Mouse (Mus musculus): ENCODE data around the gene Gm3880.
"Not testable (repeated sequence)": the region's sequence is repeated elsewhere in the genome, so short reads cannot be mapped to it uniquely, and the experiment has no call there.

Gene Gm3880

GRCm38 (mm10) chrX:102686872-102687271 lies at the start of gene Gm3880:
TSS of gene Gm3880 (minus strand) at chrX:102686972.
- DNase-seq (ENCODE audit: low spot score), result not testable (repeated sequence)

DNA sequence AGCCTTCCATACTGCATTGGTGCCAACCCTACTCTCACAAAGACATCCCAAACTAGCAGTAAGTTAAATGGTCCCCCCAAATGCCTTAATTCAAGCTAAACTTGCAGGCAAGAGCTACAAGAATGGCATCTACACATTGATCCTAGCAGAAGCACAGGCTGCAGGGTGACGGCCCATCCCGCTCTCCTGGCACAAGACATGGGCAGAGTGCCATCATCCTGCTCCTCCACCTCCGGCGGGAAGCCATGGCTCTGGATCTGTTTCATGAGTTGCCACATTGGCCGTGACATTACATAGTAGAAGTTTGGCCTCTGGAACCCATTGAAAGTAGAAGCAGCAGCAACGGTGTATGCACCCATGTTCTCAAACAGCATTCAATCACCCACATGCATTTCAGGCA lies 37.5 kb upstream of the Gm3880 start:
- DNase-seq (ENCODE audit: low spot score), result not testable (repeated sequence)

DNA sequence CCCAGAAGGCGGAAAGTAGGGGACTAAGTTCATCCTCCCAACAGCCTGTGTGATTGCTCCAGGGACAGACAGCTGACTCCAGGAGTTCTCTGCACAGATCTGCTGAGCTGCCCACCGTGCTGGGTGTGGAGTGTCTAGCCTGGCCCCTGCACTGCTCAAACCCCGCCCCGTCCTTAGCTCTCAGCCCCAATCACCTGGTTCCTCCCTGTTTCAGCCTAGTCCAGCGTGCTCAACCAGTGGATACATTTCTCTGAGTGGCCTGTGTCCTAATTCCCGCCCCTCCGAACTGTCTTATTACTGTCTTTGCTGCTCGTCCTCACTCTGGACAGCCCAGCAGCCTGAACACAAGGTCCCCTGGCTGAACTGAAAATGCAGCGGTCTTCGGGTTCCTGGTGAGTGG lies 20.8 kb upstream of the Gm3880 start, which contains the start of the genes Gm9112 and Dmrtc1b:
Gene Gm9112 (minus strand): TSS at position 101 of the 400 bp plus-strand sequence.
Gene Dmrtc1b (plus strand): TSS at position 331 of the 400 bp plus-strand sequence.
- not testable (repeated sequence) for DNase-seq (ENCODE audit: low spot score)

GRCm38 (mm10) chrX:102700636-102701035 lies 13.9 kb upstream of the Gm3880 start:
- not testable (repeated sequence) for DNase-seq (ENCODE audit: low spot score)

- DNase-seq (ENCODE audit: low spot score), result not testable (repeated sequence)
Observed at GRCm38 (mm10) chrX:102689252-102689651, 2.5 kb upstream of the Gm3880 start.

- DNase-seq (ENCODE audit: low spot score), result not testable (repeated sequence)
Observed at GRCm38 (mm10) chrX:102684706-102685105, 2.1 kb downstream of the Gm3880 start.

GRCm38 (mm10) chrX:102666641-102667040 lies 20.1 kb downstream of the Gm3880 start:
- DNase-seq (ENCODE audit: low spot score), result no peak

DNA sequence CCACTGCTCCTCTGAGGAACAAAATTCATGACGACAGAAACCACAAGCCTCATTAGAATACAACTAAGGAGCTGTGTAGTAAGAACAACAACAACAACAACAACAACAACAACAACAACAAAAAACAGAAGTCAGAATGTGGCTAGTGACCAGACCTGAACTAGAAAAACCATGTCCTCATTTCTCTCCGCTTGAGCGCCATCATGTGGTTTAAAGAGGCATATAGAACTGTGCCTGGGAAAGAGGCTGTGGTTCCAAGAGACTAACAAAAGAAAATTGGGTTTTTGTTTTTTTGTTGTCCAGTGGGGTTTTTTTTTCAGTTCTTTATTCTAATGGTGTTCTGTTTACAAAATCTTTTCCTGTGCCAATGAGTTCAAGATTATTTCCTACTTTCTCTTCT lies 26.1 kb downstream of the Gm3880 start:
- no peak for DNase-seq (ENCODE audit: low spot score)

DNA sequence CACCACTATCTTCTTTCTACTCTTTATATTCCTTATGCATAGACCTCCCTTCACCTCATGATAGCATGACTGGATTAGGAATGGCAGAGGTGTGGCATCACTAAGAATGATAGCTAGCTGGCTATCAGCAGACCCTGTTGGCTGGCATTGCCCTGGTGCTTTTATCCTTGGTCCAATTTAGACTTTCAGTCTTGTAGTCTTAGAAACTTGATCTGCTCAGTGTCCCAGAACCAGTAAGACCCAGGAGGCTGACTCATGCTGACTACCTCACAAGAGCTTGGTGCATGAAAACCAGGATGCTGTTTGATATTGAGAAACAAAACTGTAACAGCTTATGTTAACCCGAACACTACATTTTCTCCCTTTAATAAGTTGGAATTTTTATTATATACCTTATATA lies 41.1 kb downstream of the Gm3880 start:
- DNase-seq (ENCODE audit: low spot score), result no peak

GRCm38 (mm10) chrX:102645146-102645545 lies 41.6 kb downstream of the Gm3880 start:
- no peak for DNase-seq (ENCODE audit: low spot score)

GRCm38 (mm10) chrX:102644573-102644951 lies 42.2 kb downstream of the Gm3880 start:
- DNase-seq (ENCODE audit: low spot score), result no peak

DNA sequence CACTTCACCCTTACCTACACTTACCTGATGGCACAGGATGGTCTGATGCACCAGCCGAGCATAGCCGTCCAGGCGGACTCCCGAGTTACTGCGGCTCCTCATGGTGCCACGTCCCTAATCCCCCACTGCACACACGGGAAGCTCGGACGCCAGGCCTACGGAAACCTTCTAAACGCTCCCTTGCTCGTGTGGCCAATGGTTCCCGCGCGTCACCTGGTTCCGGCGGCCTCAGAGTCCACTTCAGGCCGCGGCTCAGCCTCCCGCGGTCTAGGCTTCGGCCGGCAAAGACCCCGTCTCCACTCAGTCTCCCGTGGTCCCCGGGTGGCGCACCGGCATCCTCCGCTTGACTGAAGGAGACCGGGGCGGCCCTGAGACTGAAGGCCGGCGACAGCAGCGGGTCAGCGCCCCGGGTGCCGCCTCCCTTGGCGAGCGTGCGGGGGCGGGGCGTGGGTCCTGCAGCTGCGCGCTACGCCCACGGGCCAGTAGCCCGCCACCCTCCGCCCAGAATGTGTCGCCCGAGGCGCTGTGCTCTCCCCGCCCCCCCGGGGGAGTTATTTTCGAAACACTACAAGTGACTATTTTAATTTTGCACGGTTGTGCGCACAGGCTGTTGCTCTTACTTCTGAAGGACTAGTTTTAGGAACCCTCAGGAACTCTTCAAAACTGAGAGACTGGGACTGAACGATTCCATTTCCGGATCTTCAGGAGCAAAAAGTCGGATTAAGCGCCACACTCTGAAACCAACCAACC lies 42.8 kb downstream of the Gm3880 start, which contains the start of gene Phka1:
Gene Phka1 (minus strand): TSS at position 424 of the 750 bp plus-strand sequence.
- peak; percentile 42 for DNase-seq (ENCODE audit: low spot score)

All from ovary, postnatal 10 days (tissue).